Mouse (Mus musculus) testis, adult 2 months (tissue): ENCODE data around the gene Gcnt3.

ENCODE experiments used
- CTCF ChIP-seq: fragments of 200-500 bp; IDR thresholded peaks from 2 replicates; pipeline ENCODE4 v1.5.1; 2012; ENCODE audit warnings: low read depth, mild to moderate bottlenecking, inconsistent platforms, low read length, moderate library complexity; ENCODE audit not compliant: control insufficient read depth, insufficient read depth, insufficient replicate concordance
- POLR2A ChIP-seq: fragments of 200-500 bp; IDR thresholded peaks from 2 replicates; pipeline ENCODE4 v1.6.1; 2012; ENCODE audit warnings: low read depth, mild to moderate bottlenecking, inconsistent platforms, low read length, moderate library complexity; ENCODE audit not compliant: control insufficient read depth

- TF ChIP-seq CTCF (no peak), POLR2A (no peak)
Observed at GRCm38 (mm10) chr9:70049839-70050238, 12.0 kb upstream of the Gcnt3 start.
